Mouse (Mus musculus) spleen, postnatal 14 days (tissue): ENCODE data around the gene Gm44965.

Experiments used
- DNase-seq, 2 experiments: peaks; one replicate each; pipeline ENCODE4 v3.0.0; 2021 to 2022; ENCODE audit warnings: low spot score in 2 of 2

Gene Gm44965

DNA sequence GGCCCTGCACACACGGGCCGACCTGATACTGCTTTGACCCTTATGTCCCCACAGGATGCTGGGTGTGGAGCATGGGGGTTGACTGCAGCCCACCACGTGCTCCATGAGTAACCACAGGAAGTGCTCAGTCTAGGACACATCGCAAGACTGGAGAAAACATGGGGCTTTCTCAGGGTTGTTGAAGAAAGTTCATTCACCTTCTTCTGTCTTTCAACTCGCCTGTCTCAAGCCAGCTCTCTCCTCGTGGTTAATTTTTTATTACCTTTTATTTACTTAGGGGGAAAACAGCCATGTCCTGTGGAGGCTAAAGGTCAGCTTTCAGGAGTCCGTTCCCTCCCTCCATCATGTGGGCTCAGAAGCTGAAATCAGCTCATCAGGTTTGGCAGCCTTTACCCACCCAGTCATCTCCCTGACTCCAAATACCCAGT, 72.4 kb downstream of the Gm44965 start:
- DNase-seq = no peak

DNA sequence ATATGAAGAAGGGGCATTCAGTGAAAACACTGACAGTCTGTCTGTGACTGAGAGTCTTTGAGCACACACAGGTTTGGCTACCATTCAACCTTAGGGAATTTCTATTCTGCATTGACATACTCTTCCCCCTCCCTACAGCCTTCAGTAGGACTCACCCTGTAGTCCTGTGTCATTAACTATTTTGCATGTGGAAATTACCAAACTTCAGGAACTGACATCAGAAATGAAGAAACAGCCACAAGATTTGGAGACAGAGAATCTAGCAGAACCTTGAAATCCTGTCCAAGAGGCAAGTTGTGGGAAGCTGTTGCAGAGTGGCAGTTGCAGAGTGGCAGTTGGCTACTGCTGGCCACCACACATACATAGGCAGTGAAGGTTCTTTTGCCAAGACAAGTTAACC, 74.3 kb downstream of the Gm44965 start:
- no peak for DNase-seq
